Comparison of ENCODE assay signal across 11 mouse cellular contexts in the genomic region with DNA sequence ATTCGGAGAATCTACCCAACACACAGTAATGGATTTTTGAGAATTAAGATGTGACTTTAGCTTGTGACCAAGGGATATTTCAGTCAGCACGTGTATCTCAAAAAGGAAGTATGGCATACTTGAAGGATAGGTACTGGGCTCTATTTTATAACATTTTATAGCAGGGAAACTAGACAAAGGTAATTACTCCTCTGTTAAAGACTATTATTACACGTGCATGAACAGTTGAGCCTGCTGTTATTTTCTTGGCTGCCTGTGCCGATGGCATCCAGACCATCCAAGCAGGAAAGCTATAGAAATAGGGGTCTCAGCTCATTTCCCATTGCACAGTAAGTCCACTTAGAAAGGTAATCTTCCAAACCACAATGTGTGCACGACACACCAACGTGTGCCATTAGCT.
DNase-seq lines count a peak whose midpoint lies in the region; ATAC-seq and TF ChIP-seq lines count a peak whose summit lies in the region.
"Had no signal": no experiment of that assay in that cellular context is flagged by ENCODE, and none has a peak within 500 bp of the region (broad histone marks: within the 10 kb centered on the region; RNA-seq: fewer than 3 reads in every experiment).

No protein-coding gene starts in this region.

- peaks cover 5% of the 10 kb centered on the region; the same call in 1 of the 2 replicates for H3K4me1 ChIP-seq in heart, postnatal 0 days (ENCODE audit: control insufficient read depth, insufficient read depth)
- H3K4me1 ChIP-seq in embryonic facial prominence, embryonic 13.5 days = peaks cover 14% of the 10 kb centered on the region; the same call in 1 of the 2 replicates
- H3K4me1 ChIP-seq in forebrain, embryonic 15.5 days = peaks cover 18% of the 10 kb centered on the region
- H3K4me1 ChIP-seq in limb, embryonic 14.5 days (ENCODE audit: control insufficient read depth, insufficient read depth, low read length) = no peaks in the 10 kb centered on the region

- no peak for TF ChIP-seq CTCF in heart, postnatal 0 days (IDR thresholded peaks at IDR 0.05; ENCODE audit: low read depth)

- H3K9ac ChIP-seq in heart, postnatal 0 days (replicated peaks; ENCODE audit: low read depth, low read length) = no peak overlapping the region
- H3K9ac ChIP-seq in embryonic facial prominence, embryonic 13.5 days = no peak overlapping the region
- no peak overlapping the region for H3K9ac ChIP-seq in forebrain, embryonic 15.5 days (replicated peaks)
- no peak overlapping the region for H3K9ac ChIP-seq in limb, embryonic 14.5 days (ENCODE audit: low read depth, low read length, severe bottlenecking)
- H3K9ac ChIP-seq: lung, embryonic 15.5 days had no signal

- no peak for DNase-seq in heart, postnatal 0 days (ENCODE audit: low spot score)
- no peak for DNase-seq in heart, adult 11 months
- DNase-seq in limb, embryonic 14.5 days (ENCODE audit: low spot score) = no peak
- DNase-seq in right cerebral cortex, adult 2 months (ENCODE audit: low spot score in 2 of 2) = no peak
- no peak for DNase-seq in frontal cortex, postnatal 14 days (ENCODE audit: low spot score in 2 of 2)
- DNase-seq: adrenal gland, adult 2 months; right cerebral cortex, postnatal 14 days had no signal

- no peaks in the 10 kb centered on the region for H3K9me3 ChIP-seq in heart, postnatal 0 days (replicated peaks; ENCODE audit: control insufficient read depth, low read length)
- H3K9me3 ChIP-seq in embryonic facial prominence, embryonic 13.5 days = no peaks in the 10 kb centered on the region
- H3K9me3 ChIP-seq in forebrain, embryonic 15.5 days = no peaks in the 10 kb centered on the region
- H3K9me3 ChIP-seq in limb, embryonic 14.5 days (ENCODE audit: control insufficient read depth, low read length) = no peaks in the 10 kb centered on the region
- H3K9me3 ChIP-seq: lung, embryonic 15.5 days had no signal

- TF ChIP-seq POLR2A in limb, embryonic 14.5 days (IDR thresholded peaks at IDR 0.05; ENCODE audit: borderline replicate concordance, extremely low read depth, insufficient read depth, insufficient read length) = no peak

- 46% methylated on average over 6 of the region's 6 CpGs for WGBS in heart, postnatal 0 days
- WGBS in embryonic facial prominence, embryonic 13.5 days = 59% methylated on average over 6 of the region's 6 CpGs
- 45% methylated on average over 6 of the region's 6 CpGs for WGBS in forebrain, embryonic 15.5 days
- 26% methylated on average over 6 of the region's 6 CpGs for WGBS in limb, embryonic 14.5 days

- no peak for TF ChIP-seq EP300 in heart, postnatal 0 days (IDR thresholded peaks at IDR 0.05; ENCODE audit: low read depth)

- peak overlapping the region; percentile 39 for H3K4me2 ChIP-seq in heart, postnatal 0 days (ENCODE audit: low read depth, low read length)
- peak overlapping the region; percentile 29; the same call in 1 of the 2 replicates for H3K4me2 ChIP-seq in embryonic facial prominence, embryonic 13.5 days
- H3K4me2 ChIP-seq in forebrain, embryonic 15.5 days (replicated peaks) = 0 out of 2 replicates have a peak overlapping the region, but pooled peaks have one; percentile 23
- H3K4me2 ChIP-seq in limb, embryonic 14.5 days (replicated peaks; ENCODE audit: low read depth, low read length, severe bottlenecking) = peak overlapping the region; percentile 31; the same call in 1 of the 2 replicates
- H3K4me2 ChIP-seq: lung, embryonic 15.5 days had no signal

- H3K27me3 ChIP-seq in heart, postnatal 0 days (ENCODE audit: control insufficient read depth, insufficient read depth, low read length) = no peaks in the 10 kb centered on the region
- H3K27me3 ChIP-seq in embryonic facial prominence, embryonic 13.5 days = peaks cover 14% of the 10 kb centered on the region; the same call in 1 of the 2 replicates
- H3K27me3 ChIP-seq in forebrain, embryonic 15.5 days = no peaks in the 10 kb centered on the region
- H3K27me3 ChIP-seq in limb, embryonic 14.5 days (ENCODE audit: control insufficient read depth, insufficient read depth, low read length) = no peaks in the 10 kb centered on the region
- H3K27me3 ChIP-seq: lung, embryonic 15.5 days; Patski had no signal

- ATAC-seq in heart, postnatal 0 days (ENCODE audit: insufficient read depth, low read depth) = no peak
- no peak for ATAC-seq in embryonic facial prominence, embryonic 13.5 days (ENCODE audit: insufficient number of reproducible peaks, insufficient read depth, low FRiP score, low TSS enrichment, low read depth)
- ATAC-seq in forebrain, embryonic 15.5 days (replicated peaks) = no peak; the same call in 1 of the 2 replicates
- ATAC-seq in limb, embryonic 14.5 days (ENCODE audit: low FRiP score, low read depth) = no peak
- ATAC-seq: Patski had no signal

- no peaks in the 10 kb centered on the region for H3K36me3 ChIP-seq in heart, postnatal 0 days (replicated peaks; ENCODE audit: control insufficient read depth, insufficient read depth, low read length)
- no peaks in the 10 kb centered on the region for H3K36me3 ChIP-seq in embryonic facial prominence, embryonic 13.5 days
- H3K36me3 ChIP-seq in forebrain, embryonic 15.5 days = no peaks in the 10 kb centered on the region
- H3K36me3 ChIP-seq in limb, embryonic 14.5 days (ENCODE audit: control insufficient read depth, insufficient read depth, low read length) = no peaks in the 10 kb centered on the region
- H3K36me3 ChIP-seq: lung, embryonic 15.5 days had no signal

- no peak overlapping the region for H3K4me3 ChIP-seq in heart, postnatal 0 days (ENCODE audit: low read depth, low read length)
- H3K4me3 ChIP-seq in embryonic facial prominence, embryonic 13.5 days = no peak overlapping the region
- no peak overlapping the region for H3K4me3 ChIP-seq in forebrain, embryonic 15.5 days
- no peak overlapping the region for H3K4me3 ChIP-seq in limb, embryonic 14.5 days (replicated peaks; ENCODE audit: low read length)
- H3K4me3 ChIP-seq: lung, embryonic 15.5 days had no signal

- H3K27ac ChIP-seq in heart, postnatal 0 days (ENCODE audit: low read depth) = peak overlapping the region; percentile 33; the same call in 1 of the 2 replicates
- H3K27ac ChIP-seq in embryonic facial prominence, embryonic 13.5 days = no peak overlapping the region
- H3K27ac ChIP-seq in forebrain, embryonic 15.5 days (replicated peaks) = peak overlapping the region; percentile 7; the same call in 1 of the 2 replicates
- H3K27ac ChIP-seq in limb, embryonic 14.5 days (replicated peaks; ENCODE audit: low read depth, low read length) = no peak overlapping the region
- H3K27ac ChIP-seq: lung, embryonic 15.5 days had no signal

Comparison
In these comparisons a context has a peak if more than half of its experiments do, and no peak if none do; other contexts are left out.
1. H3K27ac ChIP-seq: peak in heart, postnatal 0 days (single experiment) and forebrain, embryonic 15.5 days (single experiment); none in embryonic facial prominence, embryonic 13.5 days (single experiment) and limb, embryonic 14.5 days (single experiment).
2. Peak in every context shown above with its lines, with median percentiles within 50 percentile points of each other: H3K4me2 ChIP-seq.